Comparison of ENCODE assay signal across 9 mouse cellular contexts in genomic region chr11:80287150-80287549, GRCm38 (mm10). TPM values are rescaled to one million over a fixed set of nuclear protein-coding genes. Genes with fewer than 3 reads are reported as not detected.
DNase-seq lines count a peak whose midpoint lies in the region; ATAC-seq and TF ChIP-seq lines count a peak whose summit lies in the region.
"Had no signal": no experiment of that assay in that cellular context is flagged by ENCODE, and none has a peak within 500 bp of the region (broad histone marks: within the 10 kb centered on the region; RNA-seq: fewer than 3 reads in every experiment).

No protein-coding gene starts in this region.

- intact Hi-C loops in left cerebral cortex, postnatal 14 days (cut with DNase I) = loop anchor here (2.0 kb wide), 1 partner anchor 64 kb away; no protein-coding TSS in a partner anchor

- no peaks in the 10 kb centered on the region for H3K27me3 ChIP-seq in hindbrain, embryonic 10.5 days (ENCODE audit: insufficient read depth, poor library complexity, severe bottlenecking)
- H3K27me3 ChIP-seq in hindbrain, embryonic 12.5 days = no peaks in the 10 kb centered on the region
- H3K27me3 ChIP-seq in heart, postnatal 0 days (ENCODE audit: control insufficient read depth, insufficient read depth, low read length) = no peaks in the 10 kb centered on the region
- no peaks in the 10 kb centered on the region for H3K27me3 ChIP-seq in testis, adult 2 months (ENCODE audit: control insufficient read depth, insufficient read depth, low read length)
- H3K27me3 ChIP-seq: midbrain, embryonic 12.5 days had no signal

- peak; percentile 76 for DNase-seq in hindbrain, embryonic 10.5 days (ENCODE audit: low spot score)
- peak; percentile 85 for DNase-seq in NIH3T3 (ENCODE audit: low read depth)
- DNase-seq in cerebellum, adult 9-11 months = peak; percentile 65
- peak; percentile 30 for DNase-seq in heart, postnatal 0 days (ENCODE audit: low spot score)
- DNase-seq in left cerebral cortex, postnatal 14 days (ENCODE audit: low spot score in 2 of 2) = peak; percentile 74 to 81
- peak; percentile 84 for DNase-seq in naive thymus-derived CD4-positive, alpha-beta T cell, adult 2 months (ENCODE audit: low read depth)

- 21% methylated on average over 5 of the region's 5 CpGs for WGBS in hindbrain, embryonic 10.5 days
- 14% methylated on average over 5 of the region's 5 CpGs for WGBS in hindbrain, embryonic 12.5 days
- WGBS in heart, postnatal 0 days = 17% methylated on average over 5 of the region's 5 CpGs

- TF ChIP-seq CTCF in heart, postnatal 0 days (IDR thresholded peaks at IDR 0.05; ENCODE audit: low read depth) = peak; percentile 83
- peak; percentile 84; the same call in 1 of the 2 replicates for TF ChIP-seq CTCF in testis, adult 2 months (IDR thresholded peaks at IDR 0.05; ENCODE audit: control insufficient read depth, insufficient read depth, insufficient replicate concordance, low read depth, low read length)

- H3K9me3 ChIP-seq in hindbrain, embryonic 10.5 days = 0 out of 2 replicates have a peak, but pooled peaks cover 4% of the 10 kb centered on the region
- no peaks in the 10 kb centered on the region for H3K9me3 ChIP-seq in hindbrain, embryonic 12.5 days (replicated peaks)
- peaks cover 4% of the 10 kb centered on the region; the same call in 1 of the 2 replicates for H3K9me3 ChIP-seq in heart, postnatal 0 days (replicated peaks; ENCODE audit: control insufficient read depth, low read length)
- H3K9me3 ChIP-seq: midbrain, embryonic 12.5 days had no signal

- no peaks in the 10 kb centered on the region for H3K36me3 ChIP-seq in hindbrain, embryonic 10.5 days
- H3K36me3 ChIP-seq in hindbrain, embryonic 12.5 days = no peaks in the 10 kb centered on the region
- H3K36me3 ChIP-seq in heart, postnatal 0 days (replicated peaks; ENCODE audit: control insufficient read depth, insufficient read depth, low read length) = no peaks in the 10 kb centered on the region
- no peaks in the 10 kb centered on the region for H3K36me3 ChIP-seq in testis, adult 2 months (ENCODE audit: control insufficient read depth, insufficient read depth, low read length)
- H3K36me3 ChIP-seq: midbrain, embryonic 12.5 days had no signal

- H3K27ac ChIP-seq in hindbrain, embryonic 10.5 days = no peak overlapping the region
- H3K27ac ChIP-seq in hindbrain, embryonic 12.5 days = no peak overlapping the region
- H3K27ac ChIP-seq in heart, postnatal 0 days (ENCODE audit: low read depth) = no peak overlapping the region
- no peak overlapping the region for H3K27ac ChIP-seq in testis, adult 2 months (ENCODE audit: control insufficient read depth, insufficient read depth, low read depth, low read length)
- H3K27ac ChIP-seq: midbrain, embryonic 12.5 days had no signal

- H3K4me1 ChIP-seq in hindbrain, embryonic 10.5 days (replicated peaks) = peaks cover 23% of the 10 kb centered on the region
- peaks cover 21% of the 10 kb centered on the region for H3K4me1 ChIP-seq in hindbrain, embryonic 12.5 days
- peaks cover 10% of the 10 kb centered on the region; the same call in 1 of the 2 replicates for H3K4me1 ChIP-seq in heart, postnatal 0 days (ENCODE audit: control insufficient read depth, insufficient read depth)
- peaks cover 2% of the 10 kb centered on the region; the same call in 1 of the 2 replicates for H3K4me1 ChIP-seq in testis, adult 2 months (ENCODE audit: control insufficient read depth, insufficient read depth, low read length)

- no peak overlapping the region for H3K9ac ChIP-seq in hindbrain, embryonic 12.5 days
- H3K9ac ChIP-seq in heart, postnatal 0 days (replicated peaks; ENCODE audit: low read depth, low read length) = no peak overlapping the region
- H3K9ac ChIP-seq: midbrain, embryonic 12.5 days had no signal

- no peak for TF ChIP-seq POLR2A in testis, adult 2 months (IDR thresholded peaks at IDR 0.05; ENCODE audit: control insufficient read depth, low read depth, low read length)

- no peak overlapping the region for H3K4me2 ChIP-seq in hindbrain, embryonic 12.5 days (replicated peaks)
- H3K4me2 ChIP-seq in heart, postnatal 0 days (ENCODE audit: low read depth, low read length) = no peak overlapping the region
- H3K4me2 ChIP-seq: midbrain, embryonic 12.5 days had no signal

- no peak overlapping the region for H3K4me3 ChIP-seq in hindbrain, embryonic 10.5 days
- no peak overlapping the region for H3K4me3 ChIP-seq in hindbrain, embryonic 12.5 days
- no peak overlapping the region for H3K4me3 ChIP-seq in heart, postnatal 0 days (ENCODE audit: low read depth, low read length)
- no peak overlapping the region for H3K4me3 ChIP-seq in testis, adult 2 months (ENCODE audit: control insufficient read depth, low read depth, low read length)
- H3K4me3 ChIP-seq: midbrain, embryonic 12.5 days had no signal

- no peak for ATAC-seq in hindbrain, embryonic 12.5 days (ENCODE audit: low FRiP score)
- ATAC-seq in heart, postnatal 0 days (ENCODE audit: insufficient read depth, low read depth) = no peak

- TF ChIP-seq EP300 in heart, postnatal 0 days (IDR thresholded peaks at IDR 0.05; ENCODE audit: low read depth) = no peak

RNA-seq across cellular contexts. Expression of gene Rhbdl3, which starts 13.6 kb away (rescaled TPM):
- polyA plus RNA-seq in hindbrain, embryonic 10.5 days (2016; fragmentation: Nextera tagmentation; extraction: Ambion mirVana) = 10.2 and 18.0 TPM in 2 replicates
- polyA plus RNA-seq in hindbrain, embryonic 12.5 days (2016; fragmentation: Nextera tagmentation; extraction: Ambion mirVana) = 28.4 and 32.3 TPM in 2 replicates
- 0.66 and 2.1 TPM in 2 replicates for total RNA-seq in heart, postnatal 0 days (2014; rRNA removed; ENCODE audit: low replicate concordance)
- 0.38 and 0.75 TPM in 2 replicates for polyA plus RNA-seq in heart, postnatal 0 days (2015; fragmentation: Nextera tagmentation; extraction: Ambion mirVana)
- total RNA-seq in left cerebral cortex, postnatal 14 days (2021) = 10 to 100 TPM; 30.3 to 31.9 TPM
- 0.54 and 0.78 TPM in 2 replicates for polyA plus RNA-seq in testis, adult 2 months (2012; rRNA removed)

Comparison
In these comparisons a context has a peak if more than half of its experiments do, and no peak if none do; other contexts are left out.
1. DNase-seq: peak in every context shown above with its lines; median percentile 85 in NIH3T3; 84 in naive thymus-derived CD4-positive, alpha-beta T cell, adult 2 months; 78 in left cerebral cortex, postnatal 14 days; 76 in hindbrain, embryonic 10.5 days; 65 in cerebellum, adult 9-11 months; 30 in heart, postnatal 0 days.